Mouse (Mus musculus) stomach, adult 2 months (tissue): ENCODE results near the gene Zfp672. TPM values are rescaled to one million over a fixed set of nuclear protein-coding genes. Genes with fewer than 3 reads are reported as not detected.

ENCODE experiments used
- polyA plus RNA-seq: library from polyadenylated mRNA; depleted of rRNA; stranded (reverse); fragments of >200 nt; gene quantifications from 2 replicates; pipeline ENCODE4 v1.2.3, GENCODE M21; 2012; rRNA removed

The Zfp672 gene
- 18.4 and 22.9 TPM in 2 replicates for polyA plus RNA-seq

DNA sequence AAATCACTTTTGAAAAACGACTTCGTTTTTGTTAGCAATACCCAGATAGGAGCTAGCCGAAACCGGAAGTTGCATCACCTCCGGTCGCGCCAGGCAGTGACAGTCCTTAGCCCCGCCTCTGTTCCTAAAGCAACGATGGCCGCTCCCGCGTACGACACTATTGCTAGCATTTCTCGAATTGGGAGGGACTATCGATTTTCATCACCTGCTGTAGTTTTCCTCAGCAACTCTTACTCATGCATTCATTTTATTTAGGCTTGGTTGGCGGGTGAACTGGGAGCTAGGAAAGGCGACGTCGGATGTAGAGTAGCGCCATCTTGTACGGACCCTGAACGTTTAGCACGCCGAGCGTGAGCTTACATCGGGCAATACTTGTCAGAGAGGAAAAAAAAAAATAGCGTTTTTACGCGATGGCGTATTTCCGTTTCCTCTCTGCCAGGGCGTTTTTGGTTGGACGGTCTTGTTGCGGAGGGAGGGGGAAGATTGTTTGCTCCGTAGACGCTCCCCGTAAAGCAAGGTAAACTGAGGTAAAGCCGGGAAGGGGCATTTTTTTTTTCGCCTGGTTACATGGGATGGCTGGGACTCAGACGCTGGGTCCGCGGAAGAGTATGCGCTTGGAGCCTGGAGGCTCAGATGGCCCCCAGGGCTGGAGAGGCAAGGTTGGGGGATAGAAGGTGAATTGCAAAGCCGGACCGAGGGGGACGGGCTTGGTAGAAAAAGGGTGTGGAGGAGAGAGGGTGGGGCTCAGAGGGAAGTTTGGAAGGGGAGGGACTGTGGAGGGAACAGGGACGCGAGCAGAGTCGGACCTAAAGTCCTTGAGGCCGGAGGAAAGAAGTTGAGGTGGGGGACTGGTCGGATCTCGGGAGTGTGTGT is at the start of gene Zfp672, which contains the start of gene Sh3bp5l:
Gene Zfp672, minus strand, starts transcription at position 64 of the 873 bp plus-strand sequence.
Gene Sh3bp5l, plus strand, starts transcription at position 449 of the 873 bp plus-strand sequence.

GRCm38 (mm10) chr11:58378763-58379278 is 48.7 kb upstream of the Zfp672 start, which contains the start of gene Lypd8:
Gene Lypd8 (plus strand): TSS chr11:58379043.

DNA sequence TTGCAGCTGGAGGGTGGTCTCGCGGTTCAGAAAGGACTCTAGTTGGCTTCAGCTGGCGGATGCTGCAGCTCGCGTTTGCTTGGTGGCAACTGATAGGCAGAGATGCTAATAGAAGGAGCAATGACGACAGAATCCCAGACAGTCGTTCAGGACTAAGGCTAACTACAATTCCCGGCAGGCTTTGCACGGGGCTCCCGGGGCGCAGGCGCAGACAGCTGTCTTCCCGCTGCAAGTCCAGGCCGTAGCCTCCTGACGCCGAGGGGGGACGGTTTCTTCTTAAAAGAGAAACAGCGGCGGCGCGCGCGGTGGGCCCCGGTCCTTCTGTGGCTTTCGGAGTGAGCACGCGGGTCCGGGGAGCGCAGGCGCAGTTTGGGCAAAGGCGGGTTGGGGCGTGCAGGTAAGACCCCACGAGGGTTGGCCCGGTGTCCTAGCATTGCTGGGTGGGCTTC is 23.3 kb downstream of the Zfp672 start, which contains the start of gene Zfp692:
Gene Zfp692, plus strand, starts transcription at position 210 of the 449 bp plus-strand sequence.

GRCm38 (mm10) chr11:58274572-58274971 is 55.6 kb downstream of the Zfp672 start, which contains the start of gene 4930438A08Rik:
Gene 4930438A08Rik (plus strand): TSS chr11:58274799.

Other genes starting within 250 kb of the Zfp672 start
- 0.08 and 0.09 TPM in 2 replicates for gene Gm12248, start 237.2 kb downstream of the Zfp672 start, polyA plus RNA-seq
- gene Cnot8, start 226.2 kb downstream of the Zfp672 start, polyA plus RNA-seq, result 10.4 TPM in 2 replicates
- gene Gemin5, start 161.8 kb downstream of the Zfp672 start, polyA plus RNA-seq, result 1.8 and 2.2 TPM in 2 replicates
- gene Mrpl22, start 158.7 kb downstream of the Zfp672 start, polyA plus RNA-seq, result 11.1 and 15.2 TPM in 2 replicates
- gene Igtp, start 130.8 kb downstream of the Zfp672 start, polyA plus RNA-seq, result 2.3 and 2.6 TPM in 2 replicates
- 2.2 and 2.5 TPM in 2 replicates for gene Irgm2, start 130.7 kb downstream of the Zfp672 start, polyA plus RNA-seq
- gene 4930438A08Rik, start 55.5 kb downstream of the Zfp672 start, polyA plus RNA-seq, result 2.7 and 4.2 TPM in 2 replicates
- 22.2 TPM in 2 replicates for gene Zfp692, start 23.3 kb downstream of the Zfp672 start, polyA plus RNA-seq
- 23.9 and 26.6 TPM in 2 replicates for gene Sh3bp5l, start 385 bp upstream of the Zfp672 start, polyA plus RNA-seq
- gene Lypd8, start 48.7 kb upstream of the Zfp672 start, polyA plus RNA-seq, result 1,164 and 1,262 TPM in 2 replicates
- not detected in 2 replicates for gene 1810065E05Rik, start 90.8 kb upstream of the Zfp672 start, polyA plus RNA-seq
- not detected in 2 replicates for gene Gm12253, start 102.2 kb upstream of the Zfp672 start, polyA plus RNA-seq
- gene Lypd9, start 122.6 kb upstream of the Zfp672 start, polyA plus RNA-seq, result not detected in 2 replicates
- gene Olfr30, start 131.9 kb upstream of the Zfp672 start, polyA plus RNA-seq, result not detected in 2 replicates
- not detected in 2 replicates for gene Olfr332, start 162.2 kb upstream of the Zfp672 start, polyA plus RNA-seq
- not detected in 2 replicates for gene Olfr331, start 172.2 kb upstream of the Zfp672 start, polyA plus RNA-seq
- gene Olfr330, start 204.5 kb upstream of the Zfp672 start, polyA plus RNA-seq, result not detected in 2 replicates
- gene Olfr329-ps, start 216.1 kb upstream of the Zfp672 start, polyA plus RNA-seq, result not detected in 2 replicates
- not detected in 2 replicates for gene Olfr328, start 225.3 kb upstream of the Zfp672 start, polyA plus RNA-seq
- not detected in 2 replicates for gene Olfr224, start 240.2 kb upstream of the Zfp672 start, polyA plus RNA-seq
- not detected in 2 replicates for gene Olfr325, start 247.4 kb upstream of the Zfp672 start, polyA plus RNA-seq